Mouse (Mus musculus): Measurements from ENCODE around the gene Dach2. TPM values are rescaled to one million over a fixed set of nuclear protein-coding genes. Genes with fewer than 3 reads are reported as not detected.

Dach2 gene
- polyA plus RNA-seq, 1 experiment = 1.1 TPM

Other genes with a start within 250 kb of the Dach2 start
- 1.4 and 2.4 TPM in 2 replicates for gene Chm, start 112.0 kb upstream of the Dach2 start, polyA plus RNA-seq (2012; rRNA removed)